Mouse (Mus musculus): ENCODE data around the gene Pkhd1.
"Not testable (repeated sequence)": the region's sequence is repeated elsewhere in the genome, so short reads cannot be mapped to it uniquely, and the experiment has no call there.

Pkhd1 gene

GRCm38 (mm10) chr1:20481843-20482242 is 136.0 kb downstream of the Pkhd1 start:
- no peak for DNase-seq

GRCm38 (mm10) chr1:20478695-20479094 is 139.2 kb downstream of the Pkhd1 start:
- DNase-seq: no peak

DNA sequence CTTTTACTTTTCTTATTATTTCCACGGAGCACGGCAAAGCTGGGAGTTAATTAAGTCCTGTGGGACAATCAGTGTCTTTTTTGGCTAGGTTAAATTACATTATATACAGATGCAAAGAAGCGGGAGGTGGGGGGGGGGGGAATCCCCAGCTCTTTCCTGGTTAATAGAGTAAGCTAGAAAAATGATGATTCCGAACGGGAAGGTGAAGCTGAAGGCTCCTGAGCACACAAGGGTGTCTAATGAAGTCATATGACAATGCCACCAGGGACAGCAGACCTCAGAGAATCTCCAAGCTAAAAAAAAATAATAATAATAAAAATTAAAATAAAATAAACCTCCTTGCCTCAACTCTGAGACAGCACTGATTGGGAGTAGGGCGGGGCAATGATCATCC is 139.6 kb downstream of the Pkhd1 start:
- DNase-seq: no peak

DNA sequence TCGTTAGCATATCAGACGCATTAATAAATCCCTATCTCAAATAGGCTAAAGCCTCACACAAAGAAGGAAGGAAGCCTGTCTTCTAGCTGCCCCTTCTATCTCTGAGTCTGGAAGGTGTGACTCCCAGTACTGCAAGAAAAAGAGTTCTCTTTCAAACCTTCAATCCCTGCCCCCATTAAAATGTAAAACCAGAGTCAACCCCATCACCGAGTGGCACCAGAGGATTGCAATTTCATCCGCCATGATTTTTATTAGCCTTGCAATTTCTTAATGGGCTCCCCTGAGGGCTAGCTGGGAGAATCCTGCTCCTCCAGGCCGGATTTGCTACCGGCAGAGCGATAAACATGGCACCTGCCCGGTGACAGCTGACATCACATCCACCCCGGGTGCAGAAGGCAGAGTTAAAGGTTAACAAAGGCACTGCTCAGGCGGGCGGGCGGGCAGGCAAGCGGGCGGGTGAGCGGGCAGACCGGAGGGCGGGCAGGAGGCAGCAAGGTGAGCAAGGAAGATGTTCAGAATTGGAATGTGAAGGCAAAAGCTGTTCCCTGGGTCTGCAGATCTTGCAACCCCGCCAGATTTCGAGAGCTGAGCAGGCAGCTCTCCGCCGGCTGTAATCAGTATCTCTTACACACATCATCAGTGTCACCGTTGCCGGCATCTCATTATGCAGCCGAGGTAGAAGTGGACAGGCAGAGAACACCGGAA is 140.2 kb downstream of the Pkhd1 start:
- DNase-seq: peak; percentile 77 to 89

DNA sequence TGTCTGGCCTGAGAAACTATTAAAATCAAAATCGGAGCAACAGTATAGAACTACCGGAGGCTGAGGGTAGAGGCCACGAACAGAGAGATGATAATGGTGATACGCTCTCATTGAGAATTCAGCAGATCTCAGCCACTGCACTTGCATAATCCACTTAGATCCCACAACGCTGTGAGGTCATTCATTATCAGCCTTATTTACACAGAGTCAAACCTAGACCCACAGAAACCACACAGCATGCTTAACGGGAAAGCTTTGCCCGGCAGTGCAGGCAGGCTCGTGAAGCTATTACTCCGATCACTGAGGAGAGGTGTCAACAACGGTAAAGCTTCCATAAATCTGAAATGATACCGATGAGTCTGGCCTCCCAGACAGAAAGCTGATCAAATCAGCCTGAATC is 147.1 kb downstream of the Pkhd1 start:
- DNase-seq: no peak

GRCm38 (mm10) chr1:20470317-20470716 is 147.5 kb downstream of the Pkhd1 start:
- DNase-seq: no peak

DNA sequence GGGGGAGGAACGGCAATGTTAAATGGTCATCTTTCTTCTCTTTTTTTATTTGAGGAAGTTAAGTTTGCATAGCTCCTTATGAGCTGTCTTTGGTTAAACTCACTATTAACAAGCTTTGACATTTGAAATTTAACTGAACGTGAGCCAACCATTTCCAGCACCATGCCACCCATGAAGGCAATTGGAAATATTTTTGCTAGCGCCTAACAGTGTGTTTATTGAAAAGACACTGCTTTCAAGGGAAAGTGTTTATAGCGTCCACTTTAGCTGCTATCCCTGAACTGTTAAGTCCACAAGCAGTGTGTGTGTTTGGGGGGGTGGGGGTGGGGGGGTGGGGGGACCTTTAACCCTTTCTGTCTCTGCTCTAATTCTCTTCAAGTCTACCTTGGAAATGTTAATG is 151.4 kb downstream of the Pkhd1 start:
- no peak for DNase-seq

DNA sequence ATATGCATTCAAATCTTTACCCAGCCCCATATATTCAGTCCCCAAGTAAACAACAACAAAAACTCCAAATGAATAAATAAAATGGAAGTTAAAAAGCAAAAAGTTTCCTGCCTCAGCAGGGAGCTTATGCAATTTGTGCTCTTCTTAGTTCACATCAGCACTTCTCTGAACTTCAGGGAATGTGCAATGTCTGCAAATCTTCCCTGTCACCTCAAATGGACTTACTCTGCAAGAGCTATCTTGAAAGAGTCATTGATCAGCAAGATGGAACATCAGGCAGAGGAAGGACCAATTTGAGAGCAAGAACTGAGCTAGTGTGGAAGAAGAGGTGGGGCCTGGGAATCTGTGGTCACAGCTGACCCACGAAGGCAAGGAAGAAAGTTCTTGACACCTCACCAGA is 163.2 kb downstream of the Pkhd1 start:
- DNase-seq: no peak

DNA sequence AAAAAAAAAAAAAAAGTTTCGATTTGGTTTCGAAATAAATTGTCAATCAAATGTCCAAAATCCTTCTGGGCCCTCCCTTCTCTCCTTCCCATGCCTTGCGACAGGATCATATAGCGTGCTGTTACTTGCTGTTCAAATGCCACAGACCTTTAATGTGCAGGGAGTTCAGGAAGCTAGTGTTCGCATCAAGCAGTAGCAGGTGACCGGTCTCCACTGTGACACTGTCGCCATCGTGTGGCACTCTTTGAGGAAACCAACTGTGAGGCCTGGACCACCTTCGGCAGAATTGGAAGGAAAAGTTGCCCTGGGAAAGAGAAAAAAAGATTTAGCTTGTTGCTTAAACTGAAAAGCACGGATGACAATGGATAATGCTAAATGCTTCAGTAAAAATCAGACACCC is 167.8 kb downstream of the Pkhd1 start:
- DNase-seq: peak in 1 of 2 experiments; percentile 13

- DNase-seq: not testable (repeated sequence)
Observed at GRCm38 (mm10) chr1:20432026-20432425, 185.8 kb downstream of the Pkhd1 start.

DNA sequence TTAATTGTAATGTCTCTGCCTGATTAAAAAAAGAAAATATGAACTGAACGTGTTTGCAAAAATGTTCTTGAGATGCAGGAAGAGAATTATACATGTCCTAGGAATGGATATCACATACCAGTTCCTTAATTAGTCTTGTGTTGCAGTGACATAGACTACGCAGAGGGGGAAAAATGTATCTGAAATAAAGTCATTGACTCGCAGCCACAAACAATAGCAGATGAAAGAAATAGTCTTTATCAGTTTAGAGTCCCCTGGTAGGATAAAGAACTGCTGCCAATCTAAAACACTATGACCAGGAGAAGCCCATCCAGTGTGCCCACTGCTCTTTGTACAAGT is 188.8 kb downstream of the Pkhd1 start:
- no peak for DNase-seq

DNA sequence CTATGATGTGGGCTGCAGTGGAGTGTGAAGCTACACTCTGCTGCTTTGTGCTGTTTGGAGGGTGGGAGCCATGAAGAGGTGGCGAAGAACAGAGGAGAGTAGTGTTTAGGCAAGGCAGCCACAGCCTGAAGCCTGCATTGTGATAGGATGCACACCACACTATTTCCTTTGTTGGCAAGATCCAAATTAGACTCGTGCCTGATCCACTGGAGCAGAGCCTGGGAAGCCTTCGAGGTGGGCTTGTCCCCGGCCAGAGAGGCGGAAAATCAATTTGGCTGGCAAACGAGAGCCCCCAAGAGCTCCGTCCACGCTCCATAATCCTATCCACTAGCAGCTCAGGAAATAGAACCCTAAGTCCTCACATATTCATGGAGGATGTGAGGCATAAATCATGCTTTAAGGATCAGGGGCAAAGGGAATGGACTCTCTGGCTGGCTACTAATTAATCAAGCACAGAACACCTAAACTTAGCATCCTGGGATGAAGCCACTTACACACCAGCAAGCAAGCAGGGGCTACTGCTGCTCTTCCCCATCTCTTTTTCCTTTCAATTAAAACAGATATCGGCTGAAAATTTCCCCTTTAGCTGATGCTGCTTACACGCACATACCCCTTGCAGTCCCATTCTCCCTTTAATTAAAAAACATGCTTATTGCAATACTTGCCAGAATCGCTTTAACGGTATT is 189.4 kb downstream of the Pkhd1 start:
- no peak for DNase-seq

DNA sequence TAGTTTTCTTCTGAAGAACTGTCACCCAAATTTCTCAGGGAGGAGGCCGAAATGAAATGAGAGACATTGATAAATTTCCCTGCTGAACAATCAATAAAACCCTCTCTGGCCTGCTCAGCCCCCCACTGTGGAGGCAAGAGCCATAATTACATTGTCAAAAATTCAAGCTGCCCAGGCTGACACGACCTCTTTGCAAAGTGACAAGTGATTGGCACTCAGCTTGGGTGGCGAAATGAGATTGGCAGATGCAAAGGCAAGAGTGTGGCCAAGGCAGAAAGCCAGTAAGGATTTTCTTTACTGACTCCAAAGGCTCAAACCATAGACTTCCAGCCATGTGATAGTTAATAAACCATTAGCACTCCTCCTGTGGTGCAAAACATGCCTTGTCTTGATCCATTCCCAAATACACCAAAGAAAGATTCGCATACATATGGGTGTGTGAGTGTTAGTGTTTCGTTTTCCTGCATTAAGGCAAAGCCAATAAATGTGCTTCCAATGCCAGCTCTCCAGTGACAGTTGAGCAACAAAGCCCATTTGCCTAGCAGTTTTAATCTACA is 208.4 kb downstream of the Pkhd1 start:
- DNase-seq: no peak

DNA sequence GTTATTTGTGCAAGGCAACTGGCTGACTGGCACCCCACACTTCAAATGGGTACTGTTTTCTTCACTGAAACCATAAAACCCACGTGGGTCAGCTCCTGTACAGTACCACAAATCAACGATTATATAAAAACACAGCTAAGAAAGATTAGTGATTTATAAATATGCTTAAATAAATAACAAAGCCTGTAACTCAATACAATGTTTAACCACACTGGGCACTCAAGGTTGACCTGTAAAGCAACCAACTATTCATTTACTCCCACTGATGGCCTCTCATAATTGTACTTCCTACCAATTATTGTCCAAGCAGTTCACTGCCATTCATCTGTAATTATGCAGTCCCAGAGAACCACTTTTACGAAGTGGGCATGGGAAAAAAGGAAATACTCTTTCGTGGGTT is 219.5 kb downstream of the Pkhd1 start:
- no peak for DNase-seq

GRCm38 (mm10) chr1:20364437-20364836 is 253.4 kb downstream of the Pkhd1 start:
- DNase-seq: peak; percentile 60 to 67

GRCm38 (mm10) chr1:20344651-20345050 is 273.2 kb downstream of the Pkhd1 start:
- DNase-seq: no peak

DNA sequence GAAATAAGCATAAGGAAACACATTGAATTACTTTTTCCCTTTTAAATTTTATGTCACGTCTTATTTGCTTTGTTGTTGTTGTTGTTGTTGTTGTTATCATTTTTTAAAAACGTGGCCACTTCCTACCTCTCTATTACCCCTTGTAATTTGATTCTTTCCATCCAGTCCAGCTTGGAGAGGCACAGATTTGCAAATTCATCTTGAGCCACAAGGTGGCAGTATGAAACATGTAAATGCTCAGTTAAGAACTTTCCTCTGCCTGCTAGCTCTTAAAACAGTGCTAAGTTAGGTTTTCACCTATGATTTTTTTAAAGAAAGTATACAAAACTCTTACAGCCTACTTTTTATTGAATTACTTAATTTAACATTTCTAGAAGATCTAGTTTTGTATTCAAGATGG is 306.4 kb downstream of the Pkhd1 start:
- peak; percentile 47 to 73 for DNase-seq

DNA sequence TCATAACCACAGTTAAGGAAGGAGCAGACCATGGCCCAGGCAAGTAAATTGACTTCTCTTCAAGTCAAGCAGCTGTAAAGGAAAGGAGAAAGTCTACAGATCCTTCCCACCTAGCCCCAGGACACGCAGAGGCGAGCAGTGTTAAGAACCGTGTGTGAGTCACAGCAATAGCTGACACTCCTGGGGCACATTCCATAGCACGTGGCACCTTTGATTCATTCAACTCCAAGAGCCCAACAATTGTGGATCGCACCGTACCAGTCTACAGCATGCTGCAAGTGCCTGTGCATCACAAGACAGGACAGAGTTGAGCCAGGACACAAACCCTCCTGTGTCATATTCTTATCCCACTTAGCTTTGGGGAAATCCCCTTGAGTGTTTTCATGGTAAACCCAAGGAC is 306.9 kb downstream of the Pkhd1 start:
- no peak for DNase-seq

DNA sequence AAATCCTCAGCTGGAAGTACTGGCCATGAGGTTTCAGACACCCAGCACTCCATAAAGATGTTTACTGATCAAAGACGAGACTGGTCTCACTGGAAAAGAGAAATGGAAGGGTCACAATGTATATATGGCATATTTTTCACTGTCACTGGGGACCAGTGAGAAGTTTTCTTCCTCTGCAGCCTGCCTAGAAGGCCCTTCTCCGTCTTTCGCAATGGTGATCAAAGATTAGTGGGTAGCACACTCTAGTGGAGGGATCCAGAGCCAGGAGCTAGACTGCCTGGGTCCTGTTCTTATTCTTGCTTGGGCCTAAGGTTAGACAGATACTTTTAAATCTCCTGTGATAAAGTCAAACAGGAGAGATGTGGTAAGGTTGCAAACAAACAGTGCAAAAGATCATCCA is 311.7 kb downstream of the Pkhd1 start:
- no peak for DNase-seq

- no peak for DNase-seq
Observed at GRCm38 (mm10) chr1:20302943-20303578, 314.8 kb downstream of the Pkhd1 start.

DNA sequence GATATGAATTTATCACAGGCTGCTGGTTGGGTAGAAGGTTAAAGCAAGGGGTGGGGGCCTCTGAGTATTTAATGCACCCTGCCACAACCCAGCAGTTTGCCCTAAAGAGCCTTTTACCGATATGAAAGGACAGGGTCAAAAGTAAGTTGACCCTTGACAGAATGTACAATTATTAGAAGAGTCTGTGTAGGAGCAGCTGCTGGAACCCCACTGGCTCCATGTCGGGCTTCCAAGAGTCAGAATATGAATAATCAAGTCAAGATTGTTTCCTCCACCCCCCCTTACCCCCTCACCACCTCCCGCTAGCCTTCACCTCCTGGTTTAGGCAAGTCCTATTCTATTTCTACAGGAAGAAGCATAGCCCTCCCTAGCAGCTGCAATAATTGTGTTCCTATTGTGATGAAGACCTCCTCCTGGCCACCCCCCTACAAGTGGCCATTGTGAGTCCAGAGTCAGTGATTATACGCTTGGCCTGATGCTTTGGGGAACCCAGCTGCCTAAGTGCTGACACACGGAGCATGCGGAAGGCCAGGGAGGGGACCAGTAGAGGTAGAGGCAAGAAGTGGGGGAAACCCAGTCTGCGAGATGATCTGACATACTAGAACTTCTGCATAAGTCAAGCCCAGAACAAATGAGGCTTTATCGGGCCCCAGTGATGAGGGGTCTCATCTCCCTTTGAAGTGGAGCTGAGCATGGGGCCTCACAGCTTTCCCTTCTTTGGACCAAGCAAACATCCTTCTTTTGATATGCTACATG is 315.5 kb downstream of the Pkhd1 start:
- DNase-seq: no peak

DNA sequence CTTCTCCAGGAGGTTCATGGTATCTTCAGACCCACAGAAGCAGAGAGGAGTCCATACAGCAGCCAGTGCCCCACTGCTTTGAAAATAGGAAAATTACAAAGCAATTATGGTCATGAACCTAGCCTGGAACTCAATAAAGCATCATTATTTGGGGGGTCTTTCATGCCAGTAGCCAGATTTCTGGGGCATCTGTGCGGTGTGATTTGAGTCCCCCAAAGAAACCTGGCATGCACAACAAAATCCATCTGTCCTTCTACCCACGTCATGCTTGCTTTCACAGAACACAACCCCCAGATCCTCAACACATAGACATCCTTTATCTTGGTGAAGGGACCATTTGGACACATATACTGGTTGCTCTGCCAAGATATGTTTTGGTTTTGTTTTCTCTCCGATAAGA is 316.2 kb downstream of the Pkhd1 start:
- DNase-seq: no peak

- DNase-seq: no peak
Observed at GRCm38 (mm10) chr1:20288696-20289095, 329.2 kb downstream of the Pkhd1 start.
